Mouse (Mus musculus): ENCODE results near the gene Mrm3.

Gene Mrm3

GRCm38 (mm10) chr11:76288645-76289044 lies 45.1 kb downstream of the Mrm3 start:
- DNase-seq (ENCODE audit: low read depth, low spot score), result no peak

DNA sequence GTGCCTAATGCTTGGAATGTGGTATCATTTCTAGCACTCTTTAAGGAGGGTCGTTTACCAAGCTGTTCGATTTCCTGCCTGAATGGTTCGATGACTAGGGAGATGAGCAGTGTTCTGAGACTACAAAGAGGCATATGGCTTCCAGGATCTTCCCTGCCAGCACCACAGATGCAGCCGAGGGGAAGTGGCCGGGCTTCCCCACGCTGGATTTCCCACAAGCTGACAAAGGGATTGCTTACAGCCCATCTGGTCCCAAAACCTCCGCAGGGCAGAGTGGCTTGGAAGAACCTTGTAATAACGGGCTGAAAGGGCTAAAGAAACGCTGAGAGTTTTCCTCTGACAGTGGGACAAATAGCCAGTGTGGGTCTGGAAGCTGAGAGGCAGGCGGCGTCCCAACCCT lies 46.9 kb downstream of the Mrm3 start:
- DNase-seq (ENCODE audit: low read depth, low spot score), result no peak

DNA sequence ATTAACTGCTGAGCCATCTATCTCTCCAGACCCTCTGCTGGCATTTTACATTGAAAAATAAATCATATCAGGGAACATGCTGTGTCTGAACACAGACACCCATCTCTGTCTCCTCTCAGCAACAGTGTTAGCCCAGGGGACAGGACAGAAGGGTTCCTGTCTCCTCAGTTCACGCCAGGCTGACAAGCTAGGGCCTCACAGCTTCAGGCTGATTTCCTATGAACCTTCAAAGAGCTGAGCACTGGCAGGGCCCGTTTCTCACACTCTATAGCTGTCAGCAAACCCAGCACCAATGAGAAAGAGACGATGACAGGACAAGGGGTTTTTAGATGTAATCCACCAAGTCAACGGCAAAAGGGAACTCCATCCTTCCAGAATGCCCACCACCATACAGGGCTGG lies 48.4 kb downstream of the Mrm3 start:
- no peak for DNase-seq (ENCODE audit: low read depth, low spot score)

DNA sequence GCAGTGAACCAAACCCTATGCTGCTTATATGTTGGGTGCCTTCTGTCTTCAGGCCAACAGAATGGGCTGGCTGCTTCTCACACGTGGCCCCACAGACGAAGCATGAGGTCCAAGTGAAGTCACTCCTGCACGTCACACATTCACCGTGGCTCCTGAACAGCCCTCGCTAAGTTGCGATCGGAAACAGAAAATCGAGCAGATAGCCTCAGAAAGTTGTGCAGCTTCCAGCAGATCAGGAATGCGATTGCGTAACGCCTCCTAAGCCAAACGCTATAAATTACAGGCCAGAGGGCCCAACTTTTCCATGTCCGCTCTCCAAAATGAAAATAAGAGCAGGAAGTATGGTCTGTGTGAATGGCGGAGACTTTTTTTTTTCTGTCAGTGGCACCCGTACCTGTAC lies 48.9 kb downstream of the Mrm3 start:
- peak; percentile 74 for DNase-seq (ENCODE audit: low read depth, low spot score)

DNA sequence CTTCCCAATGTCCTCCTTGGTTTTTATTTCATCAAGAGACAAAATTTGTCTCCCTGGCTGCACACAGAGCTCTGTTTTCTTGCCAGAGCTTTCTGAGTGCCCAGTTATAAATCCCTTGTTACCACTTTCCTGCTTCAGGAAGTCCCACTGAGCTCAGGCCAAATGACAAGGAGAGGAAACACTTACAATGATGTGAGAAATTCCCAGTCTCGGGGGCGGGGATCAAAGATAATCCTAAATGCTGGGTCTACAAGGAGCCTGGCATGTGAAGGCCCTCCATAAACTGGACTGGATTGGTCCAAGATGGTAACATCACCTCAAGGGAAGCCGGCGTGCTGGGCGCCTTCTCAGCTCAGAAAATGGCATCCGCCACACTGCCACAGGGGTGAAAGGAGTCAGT lies 49.3 kb downstream of the Mrm3 start:
- no peak for DNase-seq (ENCODE audit: low read depth, low spot score)

GRCm38 (mm10) chr11:76294078-76294477 lies 50.6 kb downstream of the Mrm3 start:
- no peak for DNase-seq (ENCODE audit: low read depth, low spot score)

- DNase-seq (ENCODE audit: low read depth, low spot score), result no peak
Measured at GRCm38 (mm10) chr11:76294836-76295235, 51.3 kb downstream of the Mrm3 start.

- DNase-seq (ENCODE audit: low read depth, low spot score), result no peak
Measured at GRCm38 (mm10) chr11:76297252-76297651, 53.7 kb downstream of the Mrm3 start.

GRCm38 (mm10) chr11:76298457-76299000 lies 55.0 kb downstream of the Mrm3 start:
- no peak for DNase-seq (ENCODE audit: low read depth, low spot score)

Measured in skeletal muscle tissue, adult 2 months (tissue).